Mouse (Mus musculus): ENCODE results near the gene Olfr279. TPM values are rescaled to one million over a fixed set of nuclear protein-coding genes. Genes with fewer than 3 reads are reported as not detected.

Gene Olfr279
- polyA plus RNA-seq, 1 experiment, result not detected

DNA sequence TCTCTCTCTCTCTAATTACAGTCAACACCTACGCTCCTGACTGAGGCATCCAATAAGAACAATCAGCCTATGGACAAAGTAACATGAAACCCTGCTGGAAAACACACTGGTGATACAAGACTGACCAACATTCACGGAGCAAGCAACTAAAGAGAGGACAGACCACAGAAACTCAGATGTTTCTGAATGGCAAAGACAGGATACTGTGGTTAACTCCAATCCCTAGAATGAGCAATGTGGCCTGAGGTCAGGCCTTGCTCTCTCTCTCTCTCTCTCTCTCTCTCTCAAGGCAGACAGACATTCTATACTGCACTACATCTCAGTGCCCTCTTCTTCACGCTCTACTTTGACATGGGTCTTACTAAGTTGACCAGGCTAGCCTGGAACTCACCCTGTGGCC is 29.0 kb downstream of the Olfr279 start:
- no peak overlapping the region for H3K27ac ChIP-seq (ENCODE audit: insufficient read depth, low read depth, low read length)
- TF ChIP-seq CTCF (IDR thresholded peaks at IDR 0.05; ENCODE audit: low read depth, low read length) (no peak), POLR2A (IDR thresholded peaks at IDR 0.05; ENCODE audit: borderline replicate concordance, low read depth, low read length) (no peak)

DNA sequence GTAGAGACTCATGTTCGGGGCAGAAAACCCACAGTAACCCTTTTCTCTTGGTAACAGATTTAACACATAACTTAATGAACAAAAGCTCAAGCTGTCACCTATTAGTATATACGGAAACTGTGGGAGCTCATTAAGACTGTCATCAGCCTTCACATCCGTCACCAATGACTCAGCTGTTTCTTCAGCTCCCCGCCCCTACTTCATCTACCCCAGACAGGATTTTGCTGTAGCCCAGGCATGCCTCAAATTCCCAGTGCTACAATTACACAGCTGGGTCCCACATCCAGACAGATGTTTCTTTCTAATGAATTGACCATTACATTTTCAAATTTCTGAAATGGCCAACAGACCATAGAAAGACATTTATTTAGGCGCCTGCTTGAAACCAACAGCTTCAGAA is 33.9 kb downstream of the Olfr279 start:
- TF ChIP-seq POLR2A (IDR thresholded peaks at IDR 0.05; ENCODE audit: borderline replicate concordance, low read depth, low read length), result no peak
- TF ChIP-seq CTCF (IDR thresholded peaks at IDR 0.05; ENCODE audit: low read depth, low read length), result no peak
- Histone ChIP-seq H3K4me1 (ENCODE audit: control insufficient read depth, insufficient read depth, low read length) (peaks cover 14% of the 10 kb centered on the region; the same call in 1 of the 2 replicates), H3K27ac (ENCODE audit: insufficient read depth, low read depth, low read length) (no peak overlapping the region), H3K4me3 (ENCODE audit: insufficient read depth, low read length) (no peak overlapping the region)

More for the DNA sequence above, 29.0 kb downstream of the Olfr279 start:
- peaks cover 2% of the 10 kb centered on the region for H3K4me1 ChIP-seq (ENCODE audit: control insufficient read depth, insufficient read depth, low read length)
- H3K4me3 ChIP-seq (ENCODE audit: insufficient read depth, low read length), result no peak overlapping the region

DNA sequence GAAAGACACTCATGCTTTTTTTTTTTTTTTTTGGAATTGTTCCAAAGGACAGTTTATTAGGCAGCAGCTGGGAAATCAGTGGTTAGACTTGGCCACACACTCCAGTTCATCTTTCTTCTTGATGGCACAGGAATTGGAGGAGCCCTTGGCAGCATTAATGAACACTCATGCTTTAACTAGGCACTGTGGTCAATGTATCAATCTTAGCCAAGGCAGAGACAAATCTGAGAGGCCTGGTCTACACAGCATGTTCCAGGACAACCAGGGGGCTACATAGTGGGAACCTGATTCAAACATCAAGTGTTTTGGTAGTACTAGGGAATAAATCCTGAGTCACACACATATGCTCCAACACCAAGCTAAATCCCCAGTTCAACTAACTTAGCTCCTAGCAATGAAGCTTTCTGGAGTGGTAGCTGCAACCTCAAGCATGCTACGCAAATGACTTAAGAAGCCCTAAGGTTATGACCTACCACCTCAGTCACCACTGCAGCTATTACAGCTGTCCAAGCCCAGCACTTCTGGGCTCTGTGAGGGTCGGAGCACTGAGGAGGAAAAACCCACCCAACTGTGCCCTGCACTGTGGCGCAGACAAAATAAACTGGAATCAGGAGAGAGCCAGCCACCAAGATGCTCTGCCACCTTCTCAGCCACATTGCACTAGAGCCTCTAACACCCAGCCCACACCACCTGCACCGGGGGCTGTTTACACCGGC is 35.0 kb downstream of the Olfr279 start:
- Histone ChIP-seq H3K27ac (ENCODE audit: insufficient read depth, low read depth, low read length) (no peak overlapping the region), H3K4me1 (ENCODE audit: control insufficient read depth, insufficient read depth, low read length) (peaks cover 16% of the 10 kb centered on the region; the same call in 1 of the 2 replicates), H3K4me3 (ENCODE audit: insufficient read depth, low read length) (no peak overlapping the region)
- TF ChIP-seq CTCF (IDR thresholded peaks at IDR 0.05; ENCODE audit: low read depth, low read length) (no peak), POLR2A (IDR thresholded peaks at IDR 0.05; ENCODE audit: borderline replicate concordance, low read depth, low read length) (no peak)

- Histone ChIP-seq H3K4me1 (ENCODE audit: control insufficient read depth, insufficient read depth, low read length) (peaks cover 16% of the 10 kb centered on the region; the same call in 1 of the 2 replicates), H3K27ac (ENCODE audit: insufficient read depth, low read depth, low read length) (no peak overlapping the region), H3K4me3 (ENCODE audit: insufficient read depth, low read length) (no peak overlapping the region)
- TF ChIP-seq POLR2A (IDR thresholded peaks at IDR 0.05; ENCODE audit: borderline replicate concordance, low read depth, low read length), result no peak
- TF ChIP-seq CTCF (IDR thresholded peaks at IDR 0.05; ENCODE audit: low read depth, low read length), result no peak
These were observed 35.9 kb downstream of the Olfr279 start for GRCm38 (mm10) chr15:98528066-98528563.

- Histone ChIP-seq H3K4me3 (ENCODE audit: insufficient read depth, low read length) (peak overlapping the region; percentile 95), H3K27ac (ENCODE audit: insufficient read depth, low read depth, low read length) (peak overlapping the region; percentile 96), H3K4me1 (ENCODE audit: control insufficient read depth, insufficient read depth, low read length) (peaks cover 13% of the 10 kb centered on the region)
- TF ChIP-seq POLR2A (IDR thresholded peaks at IDR 0.05; ENCODE audit: borderline replicate concordance, low read depth, low read length), result no peak
- TF ChIP-seq CTCF (IDR thresholded peaks at IDR 0.05; ENCODE audit: low read depth, low read length), result no peak
These were observed 40.1 kb downstream of the Olfr279 start for GRCm38 (mm10) chr15:98532281-98532680.

- peak overlapping the region; percentile 96 for H3K27ac ChIP-seq (ENCODE audit: insufficient read depth, low read depth, low read length)
- H3K4me1 ChIP-seq (ENCODE audit: control insufficient read depth, insufficient read depth, low read length), result peaks cover 9% of the 10 kb centered on the region
- H3K4me3 ChIP-seq (ENCODE audit: insufficient read depth, low read length), result peak overlapping the region; percentile 95
- TF ChIP-seq POLR2A (IDR thresholded peaks at IDR 0.05; ENCODE audit: borderline replicate concordance, low read depth, low read length), result no peak
- TF ChIP-seq CTCF (IDR thresholded peaks at IDR 0.05; ENCODE audit: low read depth, low read length), result no peak
These were observed 40.9 kb downstream of the Olfr279 start for GRCm38 (mm10) chr15:98533035-98533531.

DNA sequence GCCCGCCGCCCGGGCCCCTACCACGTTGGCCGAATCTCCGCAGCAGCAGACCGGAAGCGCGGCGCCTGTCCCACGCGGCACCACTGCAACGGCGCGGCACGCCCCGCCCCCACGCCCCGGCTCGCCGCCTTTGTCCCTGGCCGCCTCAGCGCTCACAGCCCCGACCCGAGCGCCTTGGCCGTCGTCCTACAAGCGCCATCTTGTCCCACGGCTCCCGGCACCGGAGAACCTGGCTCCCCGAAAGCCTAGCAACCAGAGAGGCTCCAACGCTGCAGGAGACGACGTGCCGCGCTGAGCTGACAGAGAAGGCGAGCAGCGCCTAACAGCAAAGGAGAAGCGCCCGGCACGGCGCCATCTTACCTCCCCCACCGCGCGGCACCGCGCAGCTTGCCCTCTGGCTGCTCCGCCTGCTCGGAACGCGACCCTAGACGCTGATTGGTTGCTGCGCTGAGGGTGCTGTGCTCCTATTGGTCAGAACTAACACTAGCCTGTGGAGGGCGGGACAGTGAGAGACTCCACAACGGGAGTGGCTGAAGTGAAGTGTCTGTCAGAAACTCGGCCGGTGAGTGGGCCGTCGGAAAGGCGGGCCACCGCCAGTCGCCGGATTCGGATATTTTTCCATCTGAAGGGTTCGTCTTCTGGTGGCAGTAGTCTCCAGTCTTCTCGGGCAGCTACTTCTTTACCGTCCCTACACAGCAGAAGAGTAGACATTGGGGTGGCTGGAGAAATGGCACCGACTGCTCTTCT is 41.9 kb downstream of the Olfr279 start, which contains the start of gene Kansl2:
Gene Kansl2 (minus strand): TSS at position 384 of the 747 bp plus-strand sequence.
- H3K4me3 ChIP-seq (ENCODE audit: insufficient read depth, low read length), result peak within 1 kb of the TSS; percentile 95
- H3K4me1 ChIP-seq (ENCODE audit: control insufficient read depth, insufficient read depth, low read length), result peaks cover 11% of the 10 kb centered on the region
- TF ChIP-seq CTCF (IDR thresholded peaks at IDR 0.05; ENCODE audit: low read depth, low read length), result no peak
- peak; percentile 92 for TF ChIP-seq POLR2A (IDR thresholded peaks at IDR 0.05; ENCODE audit: borderline replicate concordance, low read depth, low read length)
- peak within 1 kb of the TSS; percentile 96 for H3K27ac ChIP-seq (ENCODE audit: insufficient read depth, low read depth, low read length)

DNA sequence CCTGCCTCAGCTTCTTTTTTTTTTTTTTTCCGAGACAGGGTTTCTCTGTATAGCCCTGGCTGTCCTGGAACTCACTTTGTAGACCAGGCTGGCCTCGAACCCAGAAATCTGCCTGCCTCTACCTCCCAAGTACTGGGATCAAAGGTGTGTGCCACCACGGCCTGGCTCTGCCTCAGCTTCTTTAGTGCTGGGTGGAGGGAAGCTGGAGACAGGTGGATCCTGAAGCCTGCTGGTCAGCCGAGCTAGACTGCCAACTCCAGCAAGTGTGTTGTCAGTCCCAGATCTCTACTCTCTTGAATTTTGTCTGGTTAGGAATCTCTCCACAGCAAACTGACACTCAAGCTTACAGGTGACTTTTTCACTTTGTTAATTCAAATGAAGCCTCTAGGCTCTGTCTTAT is 43.7 kb downstream of the Olfr279 start:
- Histone ChIP-seq H3K27ac (ENCODE audit: insufficient read depth, low read depth, low read length) (no peak overlapping the region), H3K4me1 (ENCODE audit: control insufficient read depth, insufficient read depth, low read length) (peaks cover 15% of the 10 kb centered on the region), H3K4me3 (ENCODE audit: insufficient read depth, low read length) (no peak overlapping the region)
- TF ChIP-seq POLR2A (IDR thresholded peaks at IDR 0.05; ENCODE audit: borderline replicate concordance, low read depth, low read length) (no peak), CTCF (IDR thresholded peaks at IDR 0.05; ENCODE audit: low read depth, low read length) (no peak)

DNA sequence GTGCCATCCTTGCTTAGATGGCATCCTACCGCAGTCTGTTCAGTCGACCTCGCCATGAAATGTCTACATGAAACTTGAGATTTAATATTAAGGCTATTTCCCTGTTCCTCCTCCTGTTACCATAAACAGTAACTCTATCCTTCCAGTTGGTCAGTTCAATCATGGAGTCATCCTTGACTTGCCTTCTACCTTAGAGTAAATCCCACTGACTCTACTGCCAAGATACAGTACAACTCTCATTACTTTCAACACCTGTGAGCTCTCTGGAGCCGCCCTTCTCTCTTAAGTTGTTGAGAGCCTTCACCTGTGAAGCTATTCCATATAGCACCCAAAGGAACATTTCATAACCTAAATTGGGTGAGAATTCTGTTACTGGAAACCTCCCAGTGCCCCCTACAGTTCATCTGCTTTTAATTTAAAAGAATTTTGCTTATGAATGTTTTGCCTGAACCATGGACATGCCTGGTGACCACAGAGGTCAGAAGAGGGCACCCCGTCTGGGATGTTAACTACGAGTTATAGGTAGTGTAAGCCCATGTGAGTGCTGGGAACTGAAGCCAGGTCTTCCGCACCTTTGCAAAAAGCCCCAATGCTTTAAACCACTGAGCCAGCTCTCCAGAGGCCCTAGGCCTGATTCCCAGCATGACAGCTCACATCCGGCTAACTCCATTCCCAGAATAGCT is 44.8 kb downstream of the Olfr279 start:
- no peak overlapping the region for H3K27ac ChIP-seq (ENCODE audit: insufficient read depth, low read depth, low read length)
- TF ChIP-seq POLR2A (IDR thresholded peaks at IDR 0.05; ENCODE audit: borderline replicate concordance, low read depth, low read length) (no peak), CTCF (IDR thresholded peaks at IDR 0.05; ENCODE audit: low read depth, low read length) (no peak)
- H3K4me1 ChIP-seq (ENCODE audit: control insufficient read depth, insufficient read depth, low read length), result peaks cover 16% of the 10 kb centered on the region
- no peak overlapping the region for H3K4me3 ChIP-seq (ENCODE audit: insufficient read depth, low read length)
